Mouse (Mus musculus) splenic B cell, adult 2 months (primary cell): ENCODE measurements around the gene Ank2.
"Not testable (repeated sequence)": the region's sequence is repeated elsewhere in the genome, so short reads cannot be mapped to it uniquely, and the experiment has no call there.

ENCODE experiments used
- DNase-seq: peaks from one replicate; pipeline ENCODE4 v3.0.0-alpha.2; 2011; ENCODE audit warnings: low read depth, low spot score
- H3K27me3 ChIP-seq: 2 replicates; pipeline ENCODE4 v1.6.1; 2012; ENCODE audit warnings: mild to moderate bottlenecking, low read length, moderate library complexity, mixed read lengths; ENCODE audit not compliant: control insufficient read depth, poor library complexity, insufficient read depth, severe bottlenecking
- H3K36me3 ChIP-seq: 2 replicates; pipeline ENCODE4 v1.6.1; 2012; ENCODE audit warnings: mild to moderate bottlenecking, low read length, moderate library complexity, mixed read lengths; ENCODE audit not compliant: control insufficient read depth, poor library complexity, insufficient read depth, severe bottlenecking

Ank2 gene

DNA sequence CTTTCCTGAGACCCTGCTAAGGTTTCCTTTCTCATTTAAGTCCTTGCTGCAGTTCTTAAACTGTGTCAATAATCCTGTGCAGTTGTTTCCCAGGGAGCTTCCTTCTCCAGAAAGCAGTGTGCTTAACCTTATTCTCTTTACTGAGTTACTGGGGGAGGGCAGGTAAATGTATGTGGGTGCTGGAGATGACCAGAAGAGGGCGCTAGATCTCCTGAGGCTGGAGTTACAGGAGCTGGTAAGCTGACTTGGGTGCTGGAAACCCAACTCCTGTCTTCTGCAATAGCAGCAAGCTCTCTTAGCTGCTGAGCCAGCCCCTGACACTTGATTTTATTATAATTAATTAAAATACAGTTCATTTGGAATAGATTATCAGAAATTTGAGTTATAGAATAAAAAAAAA is 84.7 kb downstream of the Ank2 start:
- no peaks in the 10 kb centered on the region for H3K27me3 ChIP-seq
- H3K36me3 ChIP-seq, result no peaks in the 10 kb centered on the region
- DNase-seq, result no peak

DNA sequence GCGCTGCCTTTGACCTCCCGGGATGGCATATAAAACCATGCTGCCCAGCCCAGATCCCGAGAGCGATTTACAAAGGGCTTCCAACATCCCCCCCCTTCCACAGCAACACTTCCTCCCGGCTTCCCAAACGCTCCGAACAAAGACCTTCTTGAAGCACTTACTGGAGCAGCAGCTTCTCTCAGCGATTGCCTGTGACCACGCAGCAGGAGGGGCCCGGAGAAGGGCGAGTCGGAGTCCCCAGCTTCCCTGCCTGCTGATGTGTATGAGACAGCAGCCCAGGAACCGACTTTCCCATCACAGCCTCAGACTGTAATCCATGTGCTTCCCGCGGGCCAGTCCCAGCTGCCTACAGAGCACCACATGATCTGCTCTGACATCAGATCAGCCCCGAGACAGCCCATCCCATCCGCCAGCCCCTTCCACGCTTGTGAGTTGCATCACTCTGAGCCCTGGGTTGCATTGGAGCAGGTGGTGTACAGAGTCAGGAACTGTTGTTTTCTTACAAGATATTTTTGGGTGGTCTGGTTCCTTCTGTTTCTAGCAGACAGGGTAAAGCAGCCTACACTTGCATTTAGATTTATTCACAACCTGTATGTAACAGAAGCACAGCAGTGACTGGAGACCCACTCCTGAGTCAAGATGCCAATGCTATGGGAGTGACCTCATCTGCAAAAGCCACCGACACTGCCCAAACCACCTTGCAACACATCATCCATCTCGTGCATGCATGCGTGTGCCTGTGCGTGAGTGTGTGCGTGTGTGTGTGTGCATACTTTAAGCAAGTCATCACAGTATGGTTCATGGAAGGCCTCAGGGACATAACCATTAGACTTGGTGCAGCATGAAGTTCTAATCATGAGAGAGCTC is 90.2 kb downstream of the Ank2 start:
- H3K27me3 ChIP-seq, result no peaks in the 10 kb centered on the region
- no peak for DNase-seq
- H3K36me3 ChIP-seq, result no peaks in the 10 kb centered on the region

DNA sequence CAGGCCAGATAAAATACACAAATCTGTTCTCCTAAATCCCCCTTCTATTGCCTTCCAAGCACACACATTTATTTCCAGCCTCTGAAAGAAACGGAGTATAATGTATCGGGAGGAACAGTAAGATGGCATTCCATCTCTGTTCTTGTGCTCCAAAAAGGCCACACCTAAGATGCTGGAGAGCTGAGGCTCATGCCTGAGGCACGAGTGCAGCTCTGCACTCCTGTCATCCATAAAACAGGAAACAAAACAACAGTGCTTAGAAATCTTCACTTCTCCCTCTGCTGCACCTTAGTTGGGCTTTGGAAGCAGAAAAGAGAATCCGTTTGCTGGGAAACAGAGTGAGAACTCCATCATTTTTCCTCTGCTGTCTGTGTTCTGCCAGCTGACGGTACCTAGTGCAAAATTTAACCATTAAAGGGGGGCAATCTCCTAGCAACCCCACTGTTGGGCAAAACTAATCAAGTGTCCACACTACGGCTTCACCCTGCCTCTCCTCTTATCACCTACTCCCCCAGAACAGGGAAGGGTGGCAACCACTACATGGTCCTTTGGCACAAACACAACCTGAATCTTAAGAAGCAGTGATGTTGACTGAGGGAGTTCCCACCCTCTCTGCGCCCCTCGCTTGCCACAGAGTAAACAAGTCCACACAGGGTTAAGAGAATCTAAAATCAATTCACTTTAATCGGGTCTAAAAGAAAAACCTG is 91.1 kb downstream of the Ank2 start:
- DNase-seq, result no peak
- Histone ChIP-seq H3K27me3 (no peaks in the 10 kb centered on the region), H3K36me3 (no peaks in the 10 kb centered on the region)

DNA sequence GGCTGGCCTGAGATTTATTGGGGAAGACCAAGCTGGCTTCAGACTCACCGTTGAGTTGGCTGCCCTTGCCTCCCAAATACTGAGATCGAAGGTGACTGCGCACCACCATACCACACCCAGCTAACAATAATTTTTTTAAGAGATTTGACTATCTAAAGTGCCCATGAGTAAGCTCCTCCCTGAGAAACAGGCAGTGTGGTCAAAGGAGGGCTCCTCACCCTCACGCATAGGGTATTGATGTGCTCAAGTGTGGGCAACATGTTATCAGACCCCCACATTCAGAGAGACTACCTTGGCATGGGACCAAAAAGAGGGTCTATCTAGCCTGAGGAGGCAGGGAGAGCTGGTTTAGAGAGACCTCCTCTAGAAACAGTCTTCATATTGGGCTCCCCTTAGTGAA is 92.3 kb downstream of the Ank2 start:
- no peak for DNase-seq
- no peaks in the 10 kb centered on the region for H3K36me3 ChIP-seq
- H3K27me3 ChIP-seq, result no peaks in the 10 kb centered on the region

DNA sequence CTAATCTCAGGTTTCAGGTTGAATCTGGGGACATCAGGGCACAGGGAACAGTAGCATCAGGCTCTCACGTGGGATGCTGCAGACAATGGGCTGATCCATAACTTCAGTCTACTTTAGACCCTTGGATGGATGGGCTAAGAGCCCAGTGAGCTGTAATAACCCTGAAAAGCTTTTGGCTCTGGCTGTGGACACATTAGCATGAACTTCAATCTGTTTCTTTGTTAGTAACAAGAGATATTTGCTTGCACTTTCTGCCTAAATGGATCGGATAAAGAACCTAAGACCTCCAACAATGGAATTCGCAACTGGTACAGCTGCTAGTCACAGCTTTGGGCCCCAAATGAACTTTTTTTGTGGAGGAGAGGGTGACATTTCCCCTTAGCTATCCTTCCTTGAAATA is 94.8 kb downstream of the Ank2 start:
- no peak for DNase-seq
- H3K36me3 ChIP-seq, result no peaks in the 10 kb centered on the region
- no peaks in the 10 kb centered on the region for H3K27me3 ChIP-seq

DNA sequence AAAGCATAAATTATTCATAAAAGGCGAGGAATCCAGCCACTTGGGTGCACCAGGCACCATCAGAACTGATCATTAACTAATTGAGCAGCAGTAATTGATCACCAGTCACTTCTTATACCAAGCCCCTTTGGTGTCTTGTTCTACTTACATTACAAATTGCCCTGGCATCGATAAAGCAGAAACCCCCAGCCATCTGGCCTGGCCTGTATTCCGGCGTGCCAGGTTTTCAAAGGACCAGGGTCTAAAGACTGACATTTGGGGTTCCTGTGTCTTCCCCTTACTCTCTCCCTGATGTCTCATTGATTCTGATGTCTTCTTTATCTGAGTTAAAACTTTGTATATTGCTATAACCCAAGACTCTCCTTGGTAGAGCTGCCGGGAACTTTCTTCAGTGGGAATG is 98.2 kb downstream of the Ank2 start:
- H3K27me3 ChIP-seq, result no peaks in the 10 kb centered on the region; the same call in 1 of the 2 replicates
- no peak for DNase-seq

DNA sequence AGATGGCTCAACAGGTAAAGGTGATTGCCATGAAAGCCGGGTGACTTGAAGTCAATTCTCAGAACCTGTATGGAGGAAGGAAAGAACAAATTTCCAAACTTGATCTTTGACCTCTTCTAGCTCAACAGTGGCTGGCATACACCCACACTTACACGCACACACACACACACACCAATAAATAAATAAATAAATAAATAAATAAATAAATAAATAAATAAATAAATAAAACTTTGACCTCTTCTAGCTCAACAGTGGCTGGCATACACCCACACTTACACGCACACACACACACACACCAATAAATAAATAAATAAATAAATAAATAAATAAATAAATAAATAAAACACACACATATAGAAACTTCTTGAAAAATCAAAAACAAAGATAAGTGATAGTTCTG is 98.7 kb downstream of the Ank2 start:
- H3K27me3 ChIP-seq, DNase-seq, H3K36me3 ChIP-seq: not testable (repeated sequence)

More for the DNA sequence above, 98.2 kb downstream of the Ank2 start:
- H3K36me3 ChIP-seq, result no peaks in the 10 kb centered on the region

DNA sequence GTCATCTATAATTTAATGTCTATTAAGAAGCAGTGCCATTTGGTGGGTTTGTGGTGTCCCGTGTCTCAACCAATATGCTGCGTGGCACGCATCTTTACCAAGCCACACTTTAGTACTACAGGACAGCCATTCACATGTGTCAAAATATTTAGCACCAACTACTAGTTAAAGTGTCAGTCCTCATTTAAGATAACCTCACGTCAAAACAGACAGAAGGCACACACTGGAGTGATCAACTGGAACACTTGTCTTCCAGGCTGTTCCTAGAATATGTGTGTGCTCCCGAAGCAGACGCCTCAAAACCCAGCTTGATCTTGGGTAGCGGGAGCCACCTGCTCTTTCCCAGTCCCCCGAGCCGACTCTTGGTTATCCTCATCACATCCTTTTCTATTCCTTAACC is 101.4 kb downstream of the Ank2 start:
- no peaks in the 10 kb centered on the region for H3K36me3 ChIP-seq
- H3K27me3 ChIP-seq, result no peaks in the 10 kb centered on the region; the same call in 1 of the 2 replicates
- DNase-seq, result no peak

DNA sequence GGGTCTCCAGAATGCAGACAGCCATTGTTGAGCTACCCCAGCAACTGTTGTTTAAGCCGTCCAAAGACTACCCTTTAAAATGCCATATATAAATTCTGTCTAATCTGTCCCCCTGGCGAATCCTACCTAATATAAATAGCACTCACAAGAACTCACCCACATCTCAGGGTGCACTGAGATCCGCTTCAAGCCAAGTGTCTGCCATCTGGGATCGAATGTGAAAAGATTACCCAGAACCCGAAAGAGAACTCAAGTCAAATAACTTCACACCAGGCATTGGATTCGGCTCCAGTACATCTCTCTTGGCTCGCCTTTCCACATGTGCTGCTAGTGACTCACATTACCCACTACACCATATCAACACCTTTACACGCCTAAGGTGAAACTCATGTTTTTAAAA is 103.9 kb downstream of the Ank2 start:
- no peak for DNase-seq
- H3K27me3 ChIP-seq, result no peaks in the 10 kb centered on the region; the same call in 1 of the 2 replicates
- H3K36me3 ChIP-seq, result no peaks in the 10 kb centered on the region

DNA sequence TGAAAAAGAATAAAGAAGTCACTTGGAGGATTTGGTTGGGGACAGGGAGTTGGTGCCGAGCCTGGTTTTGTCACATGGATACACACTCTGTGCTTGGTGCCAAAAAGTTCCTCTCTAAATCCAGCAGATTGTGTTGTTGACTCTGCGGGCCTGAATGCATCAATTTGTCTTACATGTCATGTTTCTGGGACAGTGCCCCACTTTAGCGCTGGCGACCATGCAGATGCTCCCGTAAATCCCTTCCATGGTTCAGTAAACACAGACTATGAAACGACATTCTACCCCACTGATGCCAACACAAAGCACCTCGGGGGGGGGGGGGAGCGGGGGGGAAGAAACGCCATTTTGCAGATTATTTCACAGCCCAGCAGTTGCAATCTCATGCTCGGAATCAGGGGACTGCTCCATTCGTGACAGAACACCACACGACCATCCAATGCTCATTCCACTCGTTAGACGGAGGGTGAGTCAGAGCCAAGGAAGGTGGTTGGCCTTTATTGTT is 112.1 kb downstream of the Ank2 start:
- no peaks in the 10 kb centered on the region for H3K27me3 ChIP-seq
- H3K36me3 ChIP-seq, result no peaks in the 10 kb centered on the region
- DNase-seq, result no peak

DNA sequence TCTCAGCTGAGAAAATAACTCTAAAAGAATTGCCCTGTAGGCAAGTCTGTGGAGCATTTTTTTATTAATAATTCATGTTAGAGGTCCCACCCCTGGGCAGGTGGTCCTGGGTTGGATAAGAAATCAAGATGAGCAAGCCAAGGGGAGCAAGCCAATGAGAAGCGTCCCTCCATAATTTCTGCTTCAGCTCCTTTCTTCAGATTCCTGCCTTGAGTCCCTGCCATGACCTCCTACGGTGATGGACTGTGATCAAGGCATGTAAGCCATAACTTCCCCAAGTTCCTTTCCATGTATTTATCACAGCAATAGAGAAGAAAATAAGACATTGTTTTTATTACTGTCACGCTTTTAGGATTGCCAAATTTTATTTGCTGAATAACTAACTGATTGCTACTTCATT is 115.9 kb downstream of the Ank2 start:
- Histone ChIP-seq H3K36me3 (no peaks in the 10 kb centered on the region), H3K27me3 (no peaks in the 10 kb centered on the region)
- no peak for DNase-seq

DNA sequence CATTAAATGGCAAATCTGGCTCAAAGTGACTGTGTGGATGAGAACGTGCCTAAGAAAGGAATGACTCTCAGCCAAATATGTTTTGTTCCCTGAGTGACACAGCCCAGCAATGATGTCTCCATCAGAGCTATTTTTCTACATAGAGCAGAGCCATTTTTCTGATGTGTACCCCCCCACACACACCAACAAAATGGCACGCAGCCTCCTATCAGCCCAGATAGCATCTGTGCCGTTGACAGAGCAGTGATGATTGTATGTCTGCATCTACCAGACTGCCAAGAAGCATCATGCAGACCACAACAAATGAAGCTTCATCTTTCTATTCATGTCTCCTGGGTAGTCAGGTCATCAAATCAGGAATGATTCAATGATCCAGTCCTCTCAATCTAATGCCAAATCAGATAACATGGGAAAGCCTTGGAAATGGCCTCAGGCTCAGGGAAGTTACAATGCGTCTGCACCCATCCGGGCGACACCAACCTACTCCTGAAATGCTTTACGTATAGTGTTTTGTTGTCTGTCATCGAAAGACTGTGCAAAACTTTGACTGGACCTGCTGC is 122.2 kb downstream of the Ank2 start:
- Histone ChIP-seq H3K27me3 (no peaks in the 10 kb centered on the region), H3K36me3 (no peaks in the 10 kb centered on the region)
- no peak for DNase-seq

DNA sequence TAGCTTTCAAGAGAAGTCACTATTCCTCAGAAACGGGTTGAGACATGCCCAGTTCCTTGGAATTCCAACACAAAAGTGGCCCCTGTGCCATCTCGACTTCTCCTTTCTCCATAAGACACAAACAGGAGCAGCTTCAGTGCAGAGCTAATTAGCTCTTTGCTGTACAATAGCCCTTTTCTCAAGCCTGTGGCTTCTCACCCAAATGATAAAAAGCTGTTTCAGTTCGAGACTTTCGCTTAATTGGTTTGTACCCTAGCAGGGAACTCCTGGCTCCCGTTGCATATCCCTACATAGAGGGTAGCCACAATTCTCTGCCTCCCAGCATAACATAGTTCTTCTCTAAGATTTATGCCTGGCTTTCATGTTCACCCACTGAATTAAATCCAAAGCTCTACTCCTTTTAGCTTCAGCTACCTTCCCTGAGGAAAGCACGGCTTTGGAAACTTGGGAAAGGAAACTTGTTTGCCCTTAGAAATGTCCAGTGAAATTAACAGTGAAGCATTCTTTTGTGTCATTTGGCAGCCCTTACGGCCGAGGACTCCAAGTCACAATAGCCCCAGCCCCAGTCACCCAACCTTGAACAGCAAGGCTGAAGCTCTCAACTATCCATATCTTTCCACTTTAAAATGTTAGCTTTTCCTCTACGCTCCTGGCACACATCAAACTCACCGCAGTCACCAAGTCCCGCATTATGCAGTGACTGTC is 123.0 kb downstream of the Ank2 start:
- no peaks in the 10 kb centered on the region for H3K36me3 ChIP-seq

DNA sequence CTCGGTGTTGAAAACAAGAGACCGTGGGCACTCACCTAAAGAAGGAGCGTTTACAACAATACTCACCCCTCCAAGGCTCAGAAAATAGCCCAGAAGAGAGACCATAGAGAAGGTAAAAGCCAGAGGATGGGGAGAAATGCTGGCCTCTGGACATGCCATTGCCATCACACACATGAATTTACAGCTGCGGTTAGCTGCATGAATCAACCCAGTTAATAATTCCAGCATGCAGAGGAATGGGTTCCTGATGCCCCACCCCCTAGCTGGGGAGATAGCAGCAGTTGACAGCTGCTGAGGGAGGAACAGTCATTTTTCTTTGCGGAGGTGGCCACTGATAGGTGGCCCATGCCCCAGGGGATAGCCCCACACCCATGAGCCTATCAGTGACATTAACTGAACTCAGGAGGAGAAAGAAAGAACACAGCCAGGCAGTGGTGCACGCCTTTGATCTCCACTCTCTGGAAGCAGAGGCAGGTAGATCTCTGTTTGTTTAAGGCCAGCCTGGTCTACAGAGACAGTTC is 124.9 kb downstream of the Ank2 start:
- H3K36me3 ChIP-seq, result no peaks in the 10 kb centered on the region
- no peak for DNase-seq
- no peaks in the 10 kb centered on the region for H3K27me3 ChIP-seq

More for the DNA sequence above, 123.0 kb downstream of the Ank2 start:
- no peak for DNase-seq
- no peaks in the 10 kb centered on the region for H3K27me3 ChIP-seq
